Mouse (Mus musculus): ENCODE results near the gene Hpca. TPM values are rescaled to one million over a fixed set of nuclear protein-coding genes. Genes with fewer than 3 reads are reported as not detected.

The Hpca gene
- polyA plus RNA-seq, 1 experiment, result 0.92 TPM

DNA sequence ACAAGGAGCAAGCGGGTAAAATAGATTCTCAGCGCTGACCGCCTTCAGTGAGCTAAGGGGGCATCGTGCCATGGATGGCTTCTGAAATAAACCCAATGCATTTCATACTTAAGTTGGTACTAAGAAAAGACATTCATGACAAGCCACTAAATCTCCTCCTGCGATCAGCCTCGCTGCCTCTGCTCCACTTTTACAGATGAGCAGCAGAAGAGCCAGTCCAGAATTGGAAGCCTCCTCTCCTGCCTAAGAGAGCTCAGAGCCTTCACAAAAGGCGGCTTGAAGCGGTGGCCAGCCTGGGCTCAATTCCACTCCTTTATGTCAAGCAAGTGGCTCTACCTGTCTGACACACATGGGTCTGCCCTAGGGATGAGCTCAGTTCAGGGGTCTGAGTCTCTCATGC lies 5.1 kb downstream of the Hpca start:
- DNase-seq (ENCODE audit: low read depth, low spot score), result no peak
- 87% methylated on average over 8 of the region's 8 CpGs for WGBS

GRCm38 (mm10) chr4:129113083-129113988 lies 8.5 kb downstream of the Hpca start:
- no peak for DNase-seq (ENCODE audit: low read depth, low spot score)
- WGBS, result 43% methylated on average over 28 of the region's 28 CpGs

DNA sequence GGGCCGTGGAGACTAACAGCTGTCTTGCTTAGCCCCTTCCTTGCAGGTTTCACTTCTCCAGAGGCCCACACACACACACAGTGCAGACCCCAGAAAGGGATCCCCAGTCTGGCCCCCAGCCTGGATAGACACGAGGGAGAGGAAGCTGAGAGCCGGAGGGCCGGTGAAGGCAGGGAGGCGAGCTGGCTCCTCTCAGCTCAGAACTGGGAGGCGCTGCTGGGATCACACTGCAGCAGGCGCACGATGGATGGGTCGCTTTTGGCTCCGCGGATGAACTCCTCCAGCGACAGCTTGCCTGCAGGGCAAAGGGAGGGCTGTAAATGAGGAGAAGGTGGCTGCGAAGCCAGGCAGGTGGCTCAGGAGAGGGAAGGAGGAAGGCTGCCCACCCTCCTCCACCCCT lies 9.6 kb downstream of the Hpca start:
- DNase-seq (ENCODE audit: low read depth, low spot score), result no peak
- 68% methylated on average over 13 of the region's 13 CpGs for WGBS

DNA sequence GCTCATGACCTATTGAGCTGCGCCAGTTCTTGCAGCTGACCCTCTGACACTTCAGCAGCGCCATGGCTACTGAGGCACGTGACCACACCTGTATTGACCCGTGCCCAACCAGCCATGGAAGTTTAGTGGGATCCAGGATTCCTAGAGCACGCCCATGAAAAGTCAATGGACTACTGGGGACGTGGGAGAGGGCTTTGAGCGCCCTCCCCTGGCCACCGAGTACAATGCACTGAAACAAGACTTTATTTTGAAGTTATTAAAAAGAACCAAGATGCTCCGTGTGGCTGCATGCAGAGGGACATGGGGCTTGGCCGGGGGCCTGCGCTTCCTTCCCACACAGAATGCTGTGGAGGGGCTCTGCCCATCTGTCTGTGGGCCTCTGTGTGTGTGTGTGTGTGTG lies 10.5 kb downstream of the Hpca start:
- 54% methylated on average over 11 of the region's 11 CpGs for WGBS

GRCm38 (mm10) chr4:129110804-129111203 lies 11.0 kb downstream of the Hpca start:
- 75% methylated on average over 6 of the region's 6 CpGs for WGBS
- DNase-seq (ENCODE audit: low read depth, low spot score), result no peak

More for the DNA sequence above, 10.5 kb downstream of the Hpca start:
- no peak for DNase-seq (ENCODE audit: low read depth, low spot score)

DNA sequence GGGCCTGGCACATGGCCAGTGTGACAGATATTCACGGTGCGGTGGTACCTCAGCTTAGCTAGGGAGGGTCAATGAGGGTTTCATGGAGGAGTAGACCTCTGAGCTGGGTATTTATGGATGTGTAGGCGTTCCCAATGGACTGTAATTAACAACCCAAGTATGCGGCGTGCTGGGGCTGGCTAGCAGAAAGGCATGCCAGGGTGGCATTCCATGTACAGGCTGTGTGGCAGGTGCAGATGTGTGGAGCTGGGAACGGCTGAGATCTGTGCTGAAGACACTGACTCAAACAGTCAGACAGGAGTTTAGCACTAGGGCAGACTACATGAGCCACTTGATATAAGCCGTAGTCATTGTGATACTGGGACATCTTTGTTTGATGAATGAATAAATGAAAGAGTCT lies 13.2 kb downstream of the Hpca start:
- DNase-seq (ENCODE audit: low read depth, low spot score), result no peak
- 37% methylated on average over 7 of the region's 7 CpGs for WGBS

- DNase-seq (ENCODE audit: low read depth, low spot score), result peak; percentile 52
- 26% methylated on average over 10 of the region's 10 CpGs for WGBS
Observed at GRCm38 (mm10) chr4:129107348-129107899, 14.4 kb downstream of the Hpca start.

DNA sequence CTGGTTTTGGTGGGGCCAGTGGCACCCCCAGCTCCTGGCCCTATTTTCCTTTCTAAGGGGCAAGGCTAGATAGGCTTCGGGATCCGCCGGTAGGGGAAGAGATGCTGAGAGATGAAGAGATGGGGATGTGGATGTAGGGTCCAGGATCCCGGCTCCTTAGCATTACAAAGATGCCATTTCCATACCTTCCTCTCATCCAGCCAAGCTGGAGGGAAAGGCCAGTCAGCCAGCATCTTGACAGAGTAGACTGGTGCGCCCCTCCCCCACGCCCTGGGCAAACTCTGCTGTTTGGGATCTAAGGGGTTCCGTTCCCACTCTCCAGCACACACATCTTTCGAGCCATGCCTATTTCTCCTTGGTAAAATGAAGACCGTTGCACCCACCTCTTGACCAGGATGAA lies 15.8 kb downstream of the Hpca start:
- WGBS, result 18% methylated on average over 9 of the region's 9 CpGs

GRCm38 (mm10) chr4:129105356-129105755 lies 16.5 kb downstream of the Hpca start, which contains the start of gene Tmem54:
Tmem54 (plus strand) TSS chr4:129105548.
- DNase-seq (ENCODE audit: low read depth, low spot score), result no peak
- WGBS, result 2% methylated on average over 40 of the region's 40 CpGs

More for the DNA sequence above, 15.8 kb downstream of the Hpca start:
- DNase-seq (ENCODE audit: low read depth, low spot score), result no peak

DNA sequence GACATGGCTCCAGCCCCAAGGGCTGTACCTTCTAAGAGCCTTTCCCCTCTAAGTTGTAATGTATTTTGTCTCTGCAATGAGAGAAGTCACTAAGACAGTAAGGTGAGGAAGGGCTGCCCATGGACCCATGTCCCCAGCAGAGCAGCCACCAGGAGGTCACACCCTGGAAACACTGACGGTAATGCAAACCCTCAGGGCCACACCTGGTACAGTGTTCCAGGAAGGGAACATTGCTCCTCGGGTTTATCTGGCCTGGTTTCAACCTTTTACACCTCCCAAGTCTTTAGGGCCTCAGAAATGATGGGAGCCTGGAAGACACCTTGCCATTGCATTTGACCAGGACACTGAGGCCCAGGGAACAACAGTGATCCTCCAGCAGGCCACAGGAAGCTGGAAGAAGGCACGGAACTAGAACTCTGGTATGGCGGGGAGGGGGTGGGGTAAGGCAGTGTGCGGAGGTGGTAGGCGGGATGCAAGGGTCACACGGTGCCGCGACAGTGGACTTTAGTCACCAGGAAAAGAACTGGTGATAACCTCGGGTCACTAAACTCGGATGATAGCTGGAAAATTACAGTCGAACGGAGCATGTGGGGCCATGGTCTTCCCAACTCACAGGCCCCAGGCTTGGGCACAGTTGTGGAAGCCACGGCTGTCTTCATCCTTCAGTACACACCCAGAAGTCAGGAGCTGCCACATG lies 19.6 kb downstream of the Hpca start:
- peak; percentile 96 for DNase-seq (ENCODE audit: low read depth, low spot score)
- 29% methylated on average over 14 of the region's 14 CpGs for WGBS

GRCm38 (mm10) chr4:129097006-129097405 lies 24.8 kb downstream of the Hpca start:
- DNase-seq (ENCODE audit: low read depth, low spot score), result no peak
- WGBS, result 85% methylated on average over 7 of the region's 7 CpGs

GRCm38 (mm10) chr4:129095276-129095675 lies 26.6 kb downstream of the Hpca start:
- no peak for DNase-seq (ENCODE audit: low read depth, low spot score)
- 32% methylated on average over 15 of the region's 15 CpGs for WGBS

DNA sequence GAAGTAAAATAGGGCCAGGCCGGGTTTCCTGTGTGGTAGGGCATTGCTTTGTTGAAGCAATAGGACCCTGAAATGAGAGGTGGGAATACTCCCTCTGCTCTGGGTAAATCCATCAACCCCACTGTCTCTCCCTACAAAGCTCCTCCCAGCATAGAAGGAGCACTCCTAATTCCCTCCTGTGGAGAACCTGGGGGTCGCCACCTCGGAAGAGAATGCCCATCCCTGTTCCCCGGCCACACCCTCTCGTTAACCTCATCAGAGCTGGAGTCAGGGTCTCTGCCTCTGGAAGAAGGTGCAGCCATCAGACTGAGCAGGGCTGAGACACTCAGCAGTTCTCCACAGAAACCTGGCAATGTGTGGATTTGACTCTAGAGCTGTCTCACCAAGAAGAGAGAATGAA lies 34.0 kb downstream of the Hpca start:
- DNase-seq (ENCODE audit: low read depth, low spot score), result no peak
- WGBS, result 46% methylated on average over 5 of the region's 5 CpGs

GRCm38 (mm10) chr4:129086078-129086477 lies 35.8 kb downstream of the Hpca start:
- WGBS, result 31% methylated on average over 8 of the region's 8 CpGs
- peak; percentile 64 for DNase-seq (ENCODE audit: low read depth, low spot score)

DNA sequence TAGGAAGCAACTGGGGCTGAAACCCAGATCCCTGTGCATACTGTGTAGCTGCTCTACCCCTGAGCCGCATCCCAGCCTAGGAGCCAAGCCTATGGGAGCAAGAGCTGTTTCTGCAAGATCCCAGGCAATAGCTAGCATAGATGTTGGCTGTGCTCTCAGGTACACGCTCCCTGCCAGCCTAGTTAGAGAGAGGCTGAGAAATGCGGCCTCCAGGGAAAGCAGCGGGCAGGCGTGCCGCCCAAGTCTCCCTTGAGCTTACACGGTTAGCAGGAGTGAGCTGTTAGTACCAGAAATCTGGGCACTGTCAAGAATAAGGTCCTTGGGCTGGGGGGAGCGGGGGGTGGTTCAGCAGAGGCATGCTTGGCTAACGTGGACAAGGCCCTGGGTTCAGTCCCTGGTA lies 36.9 kb downstream of the Hpca start:
- DNase-seq (ENCODE audit: low read depth, low spot score), result no peak
- WGBS, result 95% methylated on average over 9 of the region's 9 CpGs

GRCm38 (mm10) chr4:129082379-129083115 lies 39.3 kb downstream of the Hpca start:
- WGBS, result 23% methylated on average over 10 of the region's 10 CpGs
- DNase-seq (ENCODE audit: low read depth, low spot score), result no peak

DNA sequence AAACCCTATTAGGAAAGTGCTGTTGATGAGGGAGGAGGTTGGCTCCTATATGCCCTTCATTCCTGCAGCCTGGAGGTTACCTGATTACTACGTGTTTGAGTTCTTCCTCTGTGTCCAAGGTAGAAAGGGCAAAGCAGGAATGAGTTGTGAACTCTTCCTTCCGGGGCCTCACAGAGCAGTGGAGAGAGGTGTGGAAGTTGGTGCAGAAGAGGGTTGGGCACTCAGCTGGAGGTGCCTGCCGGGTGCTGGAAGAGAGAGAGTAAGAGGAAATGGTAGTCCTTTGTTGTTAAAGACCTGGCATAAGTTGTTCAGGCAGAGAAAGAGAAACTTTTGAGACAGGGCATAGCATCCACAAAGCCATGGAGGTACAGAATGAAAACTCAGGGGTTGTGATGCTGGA lies 39.9 kb downstream of the Hpca start:
- no peak for DNase-seq (ENCODE audit: low read depth, low spot score)
- 32% methylated on average over 3 of the region's 3 CpGs for WGBS

DNA sequence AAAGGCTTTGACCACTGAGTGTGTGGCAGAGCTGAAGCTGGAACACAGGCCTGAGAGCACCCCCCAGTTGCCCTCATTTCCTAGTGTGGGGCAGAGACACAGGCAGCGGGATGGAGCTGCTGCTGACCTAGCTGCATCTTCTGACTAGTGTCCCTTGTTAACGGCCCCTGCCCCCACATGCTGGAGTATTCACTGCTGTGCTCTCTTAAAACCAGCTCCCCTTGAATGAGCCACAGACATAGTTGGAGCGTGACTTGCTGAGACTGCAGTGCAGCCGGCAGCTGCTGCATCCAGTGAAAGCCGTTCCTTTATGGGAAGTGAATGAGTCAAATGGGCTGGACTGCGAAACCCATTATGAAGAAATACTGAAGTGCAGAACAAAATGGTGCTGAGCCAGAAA lies 40.3 kb downstream of the Hpca start:
- 61% methylated on average over 6 of the region's 6 CpGs for WGBS
- no peak for DNase-seq (ENCODE audit: low read depth, low spot score)

- no peak for DNase-seq (ENCODE audit: low read depth, low spot score)
- 85% methylated on average over 7 of the region's 7 CpGs for WGBS
Observed at GRCm38 (mm10) chr4:129081041-129081440, 40.8 kb downstream of the Hpca start.

GRCm38 (mm10) chr4:129079126-129079525 lies 42.7 kb downstream of the Hpca start:
- WGBS, result 96% methylated on average over 9 of the region's 9 CpGs
- DNase-seq (ENCODE audit: low read depth, low spot score), result no peak
